Mouse (Mus musculus) ES-Bruce4 (cell line): ENCODE data around the gene Xpo4. TPM values are rescaled to one million over a fixed set of nuclear protein-coding genes. Genes with fewer than 3 reads are reported as not detected.

Experiments
- H3K27ac ChIP-seq: 2 replicates; pipeline ENCODE4 v1.5.1; 2012; ENCODE audit warnings: low read length, inconsistent platforms; ENCODE audit not compliant: insufficient read depth
- H3K27me3 ChIP-seq: 2 replicates; pipeline ENCODE4 v1.6.1; 2012; ENCODE audit warnings: mild to moderate bottlenecking, low read length, inconsistent platforms; ENCODE audit not compliant: control insufficient read depth, poor library complexity, insufficient read depth, severe bottlenecking
- H3K36me3 ChIP-seq: 2 replicates; pipeline ENCODE4 v1.6.1; 2012; ENCODE audit warnings: inconsistent platforms, mild to moderate bottlenecking, low read length, moderate library complexity; ENCODE audit not compliant: control insufficient read depth, poor library complexity, insufficient read depth, severe bottlenecking
- H3K4me1 ChIP-seq: one replicate; pipeline ENCODE4 v1.8.1; 2011; ENCODE audit warnings: low read length; ENCODE audit not compliant: control insufficient read depth, insufficient read depth
- H3K4me3 ChIP-seq: 2 replicates; pipeline ENCODE4 v1.5.1; 2011; ENCODE audit warnings: low read depth, mild to moderate bottlenecking, low read length
- H3K9ac ChIP-seq: 2 replicates; pipeline ENCODE4 v1.6.1; 2012; ENCODE audit warnings: low read depth, mild to moderate bottlenecking, inconsistent platforms; ENCODE audit not compliant: poor library complexity, severe bottlenecking
- H3K9me3 ChIP-seq: replicated peaks from 2 replicates; pipeline ENCODE4 v1.6.1; 2012; ENCODE audit warnings: mild to moderate bottlenecking, low read length, inconsistent platforms; ENCODE audit not compliant: control insufficient read depth, poor library complexity, insufficient read depth, severe bottlenecking
- CTCF ChIP-seq: IDR thresholded peaks from one replicate; pipeline ENCODE4 v1.8.1; 2011; ENCODE audit warnings: low read depth, low read length
- EP300 ChIP-seq: IDR thresholded peaks from 2 replicates; pipeline ENCODE4 v1.6.1; 2011; ENCODE audit warnings: low read depth, low read length; ENCODE audit not compliant: insufficient read depth
- POLR2A ChIP-seq: IDR thresholded peaks from one replicate; pipeline ENCODE4 v1.8.1; 2011; ENCODE audit warnings: low read length; ENCODE audit not compliant: insufficient read depth
- polyA plus RNA-seq: library from polyadenylated mRNA; stranded (reverse); fragments of >200 nt; gene quantifications from 2 replicates; pipeline ENCODE4 v1.2.4, GENCODE M21; 2011; ENCODE audit warnings: low read depth; ENCODE audit not compliant: missing spikeins, insufficient read depth, insufficient read length

Gene Xpo4
- polyA plus RNA-seq, 1 experiment: 64.1 TPM

GRCm38 (mm10) chr14:57706760-57707099 is 41.5 kb upstream of the Xpo4 start:
- Histone ChIP-seq H3K27ac (no peak overlapping the region), H3K36me3 (no peaks in the 10 kb centered on the region)
- TF ChIP-seq POLR2A: no peak
- no peak for TF ChIP-seq CTCF
- no peak for TF ChIP-seq EP300

GRCm38 (mm10) chr14:57705759-57706158 is 40.5 kb upstream of the Xpo4 start:
- no peak overlapping the region for H3K27ac ChIP-seq
- H3K4me3 ChIP-seq: no peak overlapping the region
- H3K27me3 ChIP-seq: no peaks in the 10 kb centered on the region
- H3K9me3 ChIP-seq: no peaks in the 10 kb centered on the region
- no peaks in the 10 kb centered on the region for H3K36me3 ChIP-seq
- peaks cover 2% of the 10 kb centered on the region for H3K4me1 ChIP-seq
- no peak overlapping the region for H3K9ac ChIP-seq
- TF ChIP-seq EP300 (no peak), CTCF (no peak), POLR2A (no peak)

More at GRCm38 (mm10) chr14:57706760-57707099, 41.5 kb upstream of the Xpo4 start:
- Histone ChIP-seq H3K4me3 (no peak overlapping the region), H3K27me3 (no peaks in the 10 kb centered on the region), H3K9ac (no peak overlapping the region), H3K9me3 (no peaks in the 10 kb centered on the region), H3K4me1 (peaks cover 2% of the 10 kb centered on the region)

- Histone ChIP-seq H3K9me3 (no peaks in the 10 kb centered on the region), H3K36me3 (no peaks in the 10 kb centered on the region), H3K27me3 (no peaks in the 10 kb centered on the region), H3K27ac (no peak overlapping the region), H3K4me3 (no peak overlapping the region), H3K9ac (no peak overlapping the region), H3K4me1 (peaks cover 2% of the 10 kb centered on the region)
- TF ChIP-seq CTCF: no peak
These were observed 39.8 kb upstream of the Xpo4 start for GRCm38 (mm10) chr14:57705075-57705474.

GRCm38 (mm10) chr14:57701915-57702477 is 36.8 kb upstream of the Xpo4 start:
- Histone ChIP-seq H3K27ac (no peak overlapping the region), H3K36me3 (no peaks in the 10 kb centered on the region), H3K4me3 (no peak overlapping the region), H3K9ac (no peak overlapping the region), H3K27me3 (no peaks in the 10 kb centered on the region), H3K4me1 (peaks cover 2% of the 10 kb centered on the region), H3K9me3 (no peaks in the 10 kb centered on the region)
- no peak for TF ChIP-seq POLR2A
- TF ChIP-seq EP300: no peak
- no peak for TF ChIP-seq CTCF

GRCm38 (mm10) chr14:57699461-57699970 is 34.3 kb upstream of the Xpo4 start:
- no peaks in the 10 kb centered on the region for H3K9me3 ChIP-seq
- H3K36me3 ChIP-seq: no peaks in the 10 kb centered on the region
- no peak overlapping the region for H3K9ac ChIP-seq
- H3K4me3 ChIP-seq: peak overlapping the region; percentile 28
- H3K27me3 ChIP-seq: no peaks in the 10 kb centered on the region
- TF ChIP-seq EP300 (no peak), POLR2A (no peak), CTCF (no peak)
- H3K27ac ChIP-seq: no peak overlapping the region
- H3K4me1 ChIP-seq: peaks cover 2% of the 10 kb centered on the region

- H3K4me3 ChIP-seq: no peak overlapping the region
- peaks cover 2% of the 10 kb centered on the region for H3K4me1 ChIP-seq
- no peaks in the 10 kb centered on the region for H3K36me3 ChIP-seq
- H3K9ac ChIP-seq: no peak overlapping the region
- TF ChIP-seq POLR2A (no peak), CTCF (no peak), EP300 (no peak)
- H3K27me3 ChIP-seq: no peaks in the 10 kb centered on the region
- H3K9me3 ChIP-seq: no peaks in the 10 kb centered on the region
- no peak overlapping the region for H3K27ac ChIP-seq
These were observed 33.8 kb upstream of the Xpo4 start for GRCm38 (mm10) chr14:57699016-57699415.
